Mouse (Mus musculus) heart, embryonic 11.5 days (tissue): ENCODE data around the gene Slc43a3. TPM values are rescaled to one million over a fixed set of nuclear protein-coding genes. Genes with fewer than 3 reads are reported as not detected.

Source experiments
- ATAC-seq: fragments of 200-750 bp; cut with Nextera tagmentation; replicated peaks from 2 replicates; pipeline ENCODE4 v1.8.0; 2017; ENCODE audit warnings: moderate library complexity; ENCODE audit not compliant: insufficient number of reproducible peaks, low FRiP score, low TSS enrichment
- H3K27ac ChIP-seq: fragments of 300-500 bp; sonication (generic); 2 replicates; pipeline ENCODE4 v1.5.1; 2014; ENCODE audit warnings: mild to moderate bottlenecking, low read depth, low read length
- H3K27me3 ChIP-seq: fragments of 300-500 bp; sonication (generic); 2 replicates; pipeline ENCODE4 v1.6.1; 2014; ENCODE audit warnings: mild to moderate bottlenecking, low read length, mixed read lengths; ENCODE audit not compliant: control insufficient read depth, insufficient read depth
- H3K36me3 ChIP-seq: fragments of 300-500 bp; sonication (generic); 2 replicates; pipeline ENCODE4 v1.6.1; 2014; ENCODE audit warnings: mild to moderate bottlenecking, low read length, moderate library complexity, mixed read lengths; ENCODE audit not compliant: control insufficient read depth, insufficient read depth
- H3K4me1 ChIP-seq: fragments of 300-500 bp; sonication (generic); 2 replicates; pipeline ENCODE4 v1.6.1; 2014; ENCODE audit warnings: low read length; ENCODE audit not compliant: control insufficient read depth, insufficient read depth
- H3K4me2 ChIP-seq: fragments of 300-500 bp; sonication (generic); 2 replicates; pipeline ENCODE4 v1.6.1; 2014; ENCODE audit warnings: mild to moderate bottlenecking, moderate library complexity
- H3K4me3 ChIP-seq: fragments of 300-500 bp; sonication (generic); 2 replicates; pipeline ENCODE4 v1.5.1; 2014; ENCODE audit warnings: low read depth, low read length
- H3K9ac ChIP-seq: fragments of 300-500 bp; sonication (generic); 2 replicates; pipeline ENCODE4 v1.6.1; 2014; ENCODE audit warnings: mild to moderate bottlenecking, low read depth, low read length, moderate library complexity
- H3K9me3 ChIP-seq: fragments of 300-500 bp; sonication (generic); replicated peaks from 2 replicates; pipeline ENCODE4 v1.6.1; 2016; ENCODE audit warnings: low read length; ENCODE audit not compliant: control insufficient read depth
- WGBS: fragments of 180-500 bp; shearing (Covaris S2); extraction: QIAGEN DNeasy Blood & Tissue Kit; methylation state at CpG from one replicate; pipeline ENCODE4 v1.1.7; 2014; ENCODE audit not compliant: insufficient replicate concordance; 5-methylcytosine and 5-hydroxymethylcytosine counted together
- polyA plus RNA-seq: library from polyadenylated mRNA; unstranded; fragments of >200 nt; fragmentation: Nextera tagmentation; extraction: Ambion mirVana; gene quantifications from 2 replicates; pipeline ENCODE4 v1.2.1, GENCODE M21; 2014

Slc43a3 gene
- polyA plus RNA-seq, 1 experiment from 2014 or later: 52.5 TPM

- 30% methylated on average over 1 of the region's 1 CpGs for WGBS
- no peaks in the 10 kb centered on the region for H3K9me3 ChIP-seq
- no peak within 1 kb of the TSS for H3K27ac ChIP-seq
- ATAC-seq: no peak
- no peaks in the 10 kb centered on the region for H3K4me1 ChIP-seq
- no peak within 1 kb of the TSS for H3K9ac ChIP-seq
- no peak within 1 kb of the TSS for H3K4me2 ChIP-seq
- no peak within 1 kb of the TSS for H3K4me3 ChIP-seq
- no peaks in the 10 kb centered on the region for H3K27me3 ChIP-seq
- no peaks in the 10 kb centered on the region for H3K36me3 ChIP-seq
These were observed 43.8 kb downstream of the Slc43a3 start, which contains the start of gene Prg2 for GRCm38 (mm10) chr2:84980188-84980587. Prg2 (plus strand) TSS chr2:84980461.

- 63% methylated on average over 1 of the region's 1 CpGs for whole genome bisulfite sequencing
- ATAC-seq: no peak
- no peak within 1 kb of the TSS for H3K4me3 ChIP-seq
- no peaks in the 10 kb centered on the region for H3K9me3 ChIP-seq
- no peaks in the 10 kb centered on the region for H3K27me3 ChIP-seq
- no peak within 1 kb of the TSS for H3K4me2 ChIP-seq
- no peaks in the 10 kb centered on the region for H3K36me3 ChIP-seq
- H3K9ac ChIP-seq: no peak within 1 kb of the TSS
- no peak within 1 kb of the TSS for H3K27ac ChIP-seq
- H3K4me1 ChIP-seq: no peaks in the 10 kb centered on the region
These were observed 51.6 kb downstream of the Slc43a3 start, which contains the start of gene Prg3 for GRCm38 (mm10) chr2:84987930-84988329. Prg3 (plus strand) TSS chr2:84988215.

- no peak overlapping the region for H3K27ac ChIP-seq
- H3K36me3 ChIP-seq: no peaks in the 10 kb centered on the region
- 85% methylated on average over 2 of the region's 2 CpGs for WGBS
- no peak overlapping the region for H3K4me3 ChIP-seq
- no peaks in the 10 kb centered on the region for H3K27me3 ChIP-seq
- no peak overlapping the region for H3K4me2 ChIP-seq
- no peaks in the 10 kb centered on the region for H3K4me1 ChIP-seq
- H3K9ac ChIP-seq: no peak overlapping the region
- no peak for ATAC-seq
- H3K9me3 ChIP-seq: no peaks in the 10 kb centered on the region
These were observed 60.0 kb downstream of the Slc43a3 start for GRCm38 (mm10) chr2:84996376-84996775.

DNA sequence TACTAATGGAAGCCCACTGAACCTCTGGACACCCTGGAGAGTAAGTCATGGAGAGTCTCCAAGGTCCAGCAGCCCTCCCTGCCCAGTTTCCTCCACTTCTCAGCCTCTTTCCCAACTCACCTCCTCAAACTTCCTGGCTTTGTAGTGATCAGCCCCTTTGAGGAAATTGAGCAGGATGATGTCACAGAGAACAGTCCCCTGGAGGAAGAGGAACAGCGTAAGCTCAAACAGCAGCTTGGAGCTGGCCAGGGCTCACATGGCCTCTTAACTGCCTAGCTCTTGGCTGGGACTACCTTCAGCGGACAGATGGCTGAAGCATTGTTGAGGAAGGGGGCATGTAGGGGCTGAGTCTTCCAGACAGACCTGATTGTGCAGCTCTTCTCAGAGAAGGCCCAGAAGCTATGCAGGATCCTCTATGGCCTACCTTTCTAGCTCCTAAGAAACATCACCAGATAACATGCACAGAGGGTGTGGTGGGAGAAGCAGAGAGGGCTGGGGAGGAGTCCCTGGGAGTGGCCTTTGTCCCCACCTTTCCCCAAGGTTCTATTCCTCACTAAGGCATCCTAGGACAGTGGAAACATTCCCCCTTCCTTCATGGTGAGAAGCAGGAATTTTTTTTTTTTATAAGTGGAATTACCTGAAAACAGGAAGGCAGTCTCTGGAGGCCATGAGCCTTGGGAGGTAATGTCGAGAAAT, 63.3 kb downstream of the Slc43a3 start:
- Histone ChIP-seq H3K9me3 (no peaks in the 10 kb centered on the region), H3K9ac (no peak overlapping the region), H3K4me2 (no peak overlapping the region), H3K27ac (no peak overlapping the region), H3K4me1 (peaks cover 6% of the 10 kb centered on the region; the same call in 1 of the 2 replicates), H3K27me3 (no peaks in the 10 kb centered on the region), H3K4me3 (no peak overlapping the region), H3K36me3 (no peaks in the 10 kb centered on the region)
- WGBS: 57% methylated on average over 3 of the region's 3 CpGs
- no peak for ATAC-seq

DNA sequence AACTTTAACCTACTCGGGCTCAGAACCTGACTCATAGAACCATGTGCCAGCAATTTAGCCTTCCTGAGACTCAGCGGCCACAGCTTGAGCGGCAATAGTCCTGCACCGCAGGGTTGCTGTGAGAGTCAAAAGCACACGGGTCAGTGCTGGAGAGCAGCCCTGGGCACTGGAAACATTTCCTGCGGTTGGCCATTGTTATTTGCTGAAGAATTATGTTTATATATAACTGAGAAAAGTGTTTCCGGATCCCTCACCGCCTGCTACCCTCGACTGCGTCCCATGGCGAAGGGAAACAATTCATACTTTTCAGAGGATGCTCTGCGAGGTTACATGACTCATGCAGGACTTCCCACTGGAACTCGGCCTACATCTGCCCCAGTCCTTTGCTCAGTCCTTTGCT, 65.1 kb downstream of the Slc43a3 start:
- Histone ChIP-seq H3K9ac (no peak overlapping the region), H3K9me3 (no peaks in the 10 kb centered on the region), H3K27ac (no peak overlapping the region), H3K4me2 (no peak overlapping the region), H3K4me3 (no peak overlapping the region), H3K36me3 (no peaks in the 10 kb centered on the region), H3K27me3 (no peaks in the 10 kb centered on the region), H3K4me1 (peaks cover 6% of the 10 kb centered on the region; the same call in 1 of the 2 replicates)
- no peak for ATAC-seq
- WGBS: 85% methylated on average over 13 of the region's 13 CpGs

- no peaks in the 10 kb centered on the region for H3K9me3 ChIP-seq
- 38% methylated on average over 8 of the region's 8 CpGs for WGBS
- no peak overlapping the region for H3K4me3 ChIP-seq
- no peak overlapping the region for H3K27ac ChIP-seq
- no peaks in the 10 kb centered on the region for H3K36me3 ChIP-seq
- peaks cover 6% of the 10 kb centered on the region; the same call in 1 of the 2 replicates for H3K4me1 ChIP-seq
- ATAC-seq: peak; percentile 28; the same call in 1 of the 2 replicates
- no peak overlapping the region for H3K9ac ChIP-seq
- H3K27me3 ChIP-seq: no peaks in the 10 kb centered on the region
- H3K4me2 ChIP-seq: no peak overlapping the region
These were observed 66.2 kb downstream of the Slc43a3 start for GRCm38 (mm10) chr2:85002575-85002974.

- Histone ChIP-seq H3K27ac (no peak overlapping the region), H3K27me3 (no peaks in the 10 kb centered on the region), H3K4me2 (no peak overlapping the region), H3K4me1 (peaks cover 6% of the 10 kb centered on the region; the same call in 1 of the 2 replicates), H3K4me3 (no peak overlapping the region), H3K9ac (no peak overlapping the region), H3K9me3 (no peaks in the 10 kb centered on the region), H3K36me3 (no peaks in the 10 kb centered on the region)
- ATAC-seq: no peak
- WGBS: 71% methylated on average over 4 of the region's 4 CpGs
These were observed 68.0 kb downstream of the Slc43a3 start for GRCm38 (mm10) chr2:85004341-85004740.

GRCm38 (mm10) chr2:85006600-85006999, 70.2 kb downstream of the Slc43a3 start:
- 56% methylated on average over 7 of the region's 7 CpGs for WGBS
- Histone ChIP-seq H3K4me3 (no peak overlapping the region), H3K9me3 (no peaks in the 10 kb centered on the region), H3K36me3 (no peaks in the 10 kb centered on the region), H3K27me3 (no peaks in the 10 kb centered on the region), H3K27ac (no peak overlapping the region), H3K9ac (no peak overlapping the region), H3K4me1 (peaks cover 19% of the 10 kb centered on the region), H3K4me2 (no peak overlapping the region)
- no peak for ATAC-seq

- 28% methylated on average over 4 of the region's 4 CpGs for WGBS
- Histone ChIP-seq H3K4me1 (peaks cover 31% of the 10 kb centered on the region), H3K27ac (no peak overlapping the region), H3K36me3 (no peaks in the 10 kb centered on the region), H3K4me2 (no peak overlapping the region), H3K9ac (no peak overlapping the region), H3K9me3 (no peaks in the 10 kb centered on the region), H3K4me3 (no peak overlapping the region), H3K27me3 (no peaks in the 10 kb centered on the region)
- ATAC-seq: no peak
These were observed 71.3 kb downstream of the Slc43a3 start for GRCm38 (mm10) chr2:85007729-85008128.
